Mouse (Mus musculus) midbrain, embryonic 12.5 days (tissue): ENCODE data around the gene Cfap100. TPM values are rescaled to one million over a fixed set of nuclear protein-coding genes. Genes with fewer than 3 reads are reported as not detected.
A peak's percentile ranks its signal among the peaks of the same experiment; 100 is the strongest.

ENCODE experiments used
- ATAC-seq: fragments of 200-750 bp; cut with Nextera tagmentation; 2 replicates; pipeline ENCODE4 v1.8.0; 2017; ENCODE audit warnings: low read depth, moderate TSS enrichment, moderate library complexity; ENCODE audit not compliant: low FRiP score
- H3K27ac ChIP-seq: fragments of 300-500 bp; sonication (generic); replicated peaks from 2 replicates; pipeline ENCODE4 v1.5.1; 2016; ENCODE audit warnings: mild to moderate bottlenecking
- H3K27me3 ChIP-seq: fragments of 300-500 bp; sonication (generic); 2 replicates; pipeline ENCODE4 v1.6.1; 2016; ENCODE audit warnings: mild to moderate bottlenecking
- H3K36me3 ChIP-seq: fragments of 300-500 bp; sonication (generic); 2 replicates; pipeline ENCODE4 v1.6.1; 2016
- H3K4me1 ChIP-seq: fragments of 300-500 bp; sonication (generic); 2 replicates; pipeline ENCODE4 v1.6.1; 2016
- H3K4me2 ChIP-seq: fragments of 300-500 bp; sonication (generic); replicated peaks from 2 replicates; pipeline ENCODE4 v1.6.1; 2016; ENCODE audit warnings: mild to moderate bottlenecking, moderate library complexity
- H3K4me3 ChIP-seq: fragments of 300-500 bp; sonication (generic); 2 replicates; pipeline ENCODE4 v1.5.1; 2016; ENCODE audit warnings: mild to moderate bottlenecking
- H3K9ac ChIP-seq: fragments of 300-500 bp; sonication (generic); replicated peaks from 2 replicates; pipeline ENCODE4 v1.6.1; 2016; ENCODE audit warnings: mild to moderate bottlenecking, moderate library complexity
- H3K9me3 ChIP-seq: fragments of 300-500 bp; sonication (generic); 2 replicates; pipeline ENCODE4 v1.6.1; 2016; ENCODE audit warnings: mild to moderate bottlenecking
- WGBS: fragments of 180-500 bp; shearing (Covaris S2); methylation state at CpG from one replicate; pipeline ENCODE4 v1.1.7; 2016; 5-methylcytosine and 5-hydroxymethylcytosine counted together
- polyA plus RNA-seq: library from polyadenylated mRNA; unstranded; fragments of >200 nt; fragmentation: Nextera tagmentation; extraction: Ambion mirVana; gene quantifications from 2 replicates; pipeline ENCODE4 v1.2.1, GENCODE M21; 2016

The Cfap100 gene
- polyA plus RNA-seq, 1 experiment from 2014 or later, result 3.5 TPM

- no peaks in the 10 kb centered on the region for H3K9me3 ChIP-seq
- no peaks in the 10 kb centered on the region for H3K36me3 ChIP-seq
- no peak overlapping the region for H3K27ac ChIP-seq
- no peak overlapping the region for H3K4me2 ChIP-seq
- no peak for ATAC-seq
- 83% methylated on average over 3 of the region's 3 CpGs for WGBS
- peaks cover 14% of the 10 kb centered on the region for H3K4me1 ChIP-seq
- peaks cover 17% of the 10 kb centered on the region for H3K27me3 ChIP-seq
- H3K4me3 ChIP-seq, result no peak overlapping the region
- H3K9ac ChIP-seq, result no peak overlapping the region
These were observed 3.2 kb downstream of the Cfap100 start for GRCm38 (mm10) chr6:90425361-90425760.

- 4% methylated on average over 14 of the region's 14 CpGs for WGBS
- H3K4me2 ChIP-seq, result peak overlapping the region; percentile 42
These were observed 6.0 kb downstream of the Cfap100 start for GRCm38 (mm10) chr6:90422565-90422964.

GRCm38 (mm10) chr6:90411926-90412325 lies 16.7 kb downstream of the Cfap100 start:
- no peak for ATAC-seq
- Histone ChIP-seq H3K27ac (no peak overlapping the region), H3K9ac (no peak overlapping the region), H3K9me3 (no peaks in the 10 kb centered on the region), H3K4me1 (no peaks in the 10 kb centered on the region), H3K4me3 (no peak overlapping the region), H3K27me3 (no peaks in the 10 kb centered on the region), H3K4me2 (no peak overlapping the region), H3K36me3 (no peaks in the 10 kb centered on the region)
- 80% methylated on average over 7 of the region's 7 CpGs for WGBS

More at GRCm38 (mm10) chr6:90422565-90422964, 6.0 kb downstream of the Cfap100 start:
- Histone ChIP-seq H3K4me1 (peaks cover 3% of the 10 kb centered on the region; the same call in 1 of the 2 replicates), H3K27ac (no peak overlapping the region), H3K9ac (0 out of 2 replicates have a peak overlapping the region, but pooled peaks have one; percentile 12), H3K27me3 (peaks cover 9% of the 10 kb centered on the region), H3K4me3 (peak overlapping the region; percentile 20), H3K9me3 (no peaks in the 10 kb centered on the region), H3K36me3 (no peaks in the 10 kb centered on the region)
- ATAC-seq, result peak; percentile 86

GRCm38 (mm10) chr6:90410972-90411371 lies 17.6 kb downstream of the Cfap100 start:
- Histone ChIP-seq H3K36me3 (no peaks in the 10 kb centered on the region), H3K27me3 (no peaks in the 10 kb centered on the region), H3K4me1 (no peaks in the 10 kb centered on the region), H3K9ac (no peak overlapping the region), H3K4me3 (no peak overlapping the region), H3K9me3 (no peaks in the 10 kb centered on the region), H3K4me2 (no peak overlapping the region), H3K27ac (no peak overlapping the region)
- no peak for ATAC-seq
- WGBS, result 76% methylated on average over 1 of the region's 1 CpGs

GRCm38 (mm10) chr6:90408632-90409031 lies 20.0 kb downstream of the Cfap100 start:
- no peaks in the 10 kb centered on the region for H3K9me3 ChIP-seq
- H3K27ac ChIP-seq, result no peak overlapping the region
- no peak overlapping the region for H3K9ac ChIP-seq
- H3K4me1 ChIP-seq, result no peaks in the 10 kb centered on the region
- H3K4me2 ChIP-seq, result no peak overlapping the region
- peaks cover 17% of the 10 kb centered on the region; the same call in 1 of the 2 replicates for H3K36me3 ChIP-seq
- H3K27me3 ChIP-seq, result no peaks in the 10 kb centered on the region
- no peak for ATAC-seq
- no peak overlapping the region for H3K4me3 ChIP-seq

- Histone ChIP-seq H3K4me1 (no peaks in the 10 kb centered on the region), H3K9ac (no peak overlapping the region), H3K36me3 (peaks cover 30% of the 10 kb centered on the region), H3K4me2 (no peak overlapping the region), H3K4me3 (no peak overlapping the region), H3K27ac (no peak overlapping the region), H3K27me3 (no peaks in the 10 kb centered on the region), H3K9me3 (no peaks in the 10 kb centered on the region)
- no peak for ATAC-seq
- 90% methylated on average over 3 of the region's 3 CpGs for WGBS
These were observed 31.3 kb downstream of the Cfap100 start for GRCm38 (mm10) chr6:90397291-90397690.

- WGBS, result 93% methylated on average over 2 of the region's 2 CpGs
- Histone ChIP-seq H3K27me3 (no peaks in the 10 kb centered on the region), H3K9me3 (no peaks in the 10 kb centered on the region), H3K27ac (no peak overlapping the region), H3K9ac (no peak overlapping the region), H3K36me3 (peaks cover 29% of the 10 kb centered on the region), H3K4me3 (no peak overlapping the region), H3K4me2 (no peak overlapping the region), H3K4me1 (no peaks in the 10 kb centered on the region)
- no peak for ATAC-seq
These were observed 32.8 kb downstream of the Cfap100 start for GRCm38 (mm10) chr6:90395751-90396150.

- Histone ChIP-seq H3K27ac (no peak overlapping the region), H3K9me3 (no peaks in the 10 kb centered on the region), H3K4me1 (no peaks in the 10 kb centered on the region), H3K4me2 (no peak overlapping the region), H3K36me3 (peaks cover 33% of the 10 kb centered on the region), H3K9ac (no peak overlapping the region), H3K27me3 (no peaks in the 10 kb centered on the region), H3K4me3 (no peak overlapping the region)
- 67% methylated on average over 3 of the region's 3 CpGs for WGBS
- ATAC-seq, result no peak
These were observed 34.6 kb downstream of the Cfap100 start for GRCm38 (mm10) chr6:90393948-90394347.

- Histone ChIP-seq H3K27ac (no peak overlapping the region), H3K4me1 (no peaks in the 10 kb centered on the region), H3K27me3 (no peaks in the 10 kb centered on the region), H3K4me2 (no peak overlapping the region), H3K9me3 (no peaks in the 10 kb centered on the region), H3K9ac (no peak overlapping the region), H3K36me3 (peaks cover 54% of the 10 kb centered on the region), H3K4me3 (no peak overlapping the region)
- no peak for ATAC-seq
- WGBS, result 86% methylated on average over 4 of the region's 4 CpGs
These were observed 38.0 kb downstream of the Cfap100 start for GRCm38 (mm10) chr6:90390629-90391028.

GRCm38 (mm10) chr6:90381465-90381864 lies 47.1 kb downstream of the Cfap100 start:
- H3K4me3 ChIP-seq, result no peak overlapping the region
- no peak overlapping the region for H3K4me2 ChIP-seq
- H3K9me3 ChIP-seq, result no peaks in the 10 kb centered on the region
- no peaks in the 10 kb centered on the region for H3K27me3 ChIP-seq
- H3K27ac ChIP-seq, result no peak overlapping the region
- no peak overlapping the region for H3K9ac ChIP-seq
- WGBS, result 98% methylated on average over 2 of the region's 2 CpGs
- peaks cover 86% of the 10 kb centered on the region for H3K36me3 ChIP-seq
- no peaks in the 10 kb centered on the region for H3K4me1 ChIP-seq
- ATAC-seq, result no peak

- Histone ChIP-seq H3K27ac (no peak overlapping the region), H3K36me3 (peaks cover 88% of the 10 kb centered on the region), H3K9ac (no peak overlapping the region), H3K4me2 (no peak overlapping the region), H3K4me1 (no peaks in the 10 kb centered on the region), H3K4me3 (no peak overlapping the region), H3K27me3 (no peaks in the 10 kb centered on the region), H3K9me3 (no peaks in the 10 kb centered on the region)
- no peak for ATAC-seq
- 92% methylated on average over 2 of the region's 2 CpGs for WGBS
These were observed 50.9 kb downstream of the Cfap100 start for GRCm38 (mm10) chr6:90377708-90378107.

GRCm38 (mm10) chr6:90374647-90375046 lies 54.0 kb downstream of the Cfap100 start:
- no peak overlapping the region for H3K27ac ChIP-seq
- no peak for ATAC-seq
- H3K4me1 ChIP-seq, result peaks cover 22% of the 10 kb centered on the region
- no peak overlapping the region for H3K9ac ChIP-seq
- peaks cover 63% of the 10 kb centered on the region for H3K36me3 ChIP-seq
- 94% methylated on average over 4 of the region's 4 CpGs for WGBS
- H3K9me3 ChIP-seq, result no peaks in the 10 kb centered on the region
- no peaks in the 10 kb centered on the region for H3K27me3 ChIP-seq
- no peak overlapping the region for H3K4me2 ChIP-seq
- no peak overlapping the region for H3K4me3 ChIP-seq
